Mouse (Mus musculus) heart, embryonic 15.5 days (tissue): ENCODE measurements around the gene Ssxb10. TPM values are rescaled to one million over a fixed set of nuclear protein-coding genes. Genes with fewer than 3 reads are reported as not detected.
"Not testable (repeated sequence)": the region's sequence is repeated elsewhere in the genome, so short reads cannot be mapped to it uniquely, and the experiment has no call there.

Source experiments
- ATAC-seq: fragments of 200-750 bp; cut with Nextera tagmentation; replicated peaks from 2 replicates; pipeline ENCODE4 v1.8.0; 2017; ENCODE audit warnings: low read depth, moderate TSS enrichment; ENCODE audit not compliant: insufficient number of reproducible peaks, insufficient read depth, low FRiP score
- H3K27ac ChIP-seq: fragments of 300-500 bp; sonication (generic); 2 replicates; pipeline ENCODE4 v1.5.1; 2015; ENCODE audit warnings: mild to moderate bottlenecking, inconsistent platforms
- H3K27me3 ChIP-seq: fragments of 300-500 bp; sonication (generic); 2 replicates; pipeline ENCODE4 v1.6.1; 2015; ENCODE audit warnings: inconsistent platforms
- H3K36me3 ChIP-seq: fragments of 300-500 bp; sonication (generic); 2 replicates; pipeline ENCODE4 v1.6.1; 2015; ENCODE audit warnings: mild to moderate bottlenecking, inconsistent platforms
- H3K4me1 ChIP-seq: fragments of 300-500 bp; sonication (generic); replicated peaks from 2 replicates; pipeline ENCODE4 v1.6.1; 2015; ENCODE audit warnings: inconsistent platforms
- H3K4me2 ChIP-seq: fragments of 300-500 bp; sonication (generic); 2 replicates; pipeline ENCODE4 v1.6.1; 2015; ENCODE audit warnings: inconsistent platforms, mild to moderate bottlenecking, moderate library complexity
- H3K4me3 ChIP-seq: fragments of 300-500 bp; sonication (generic); 2 replicates; pipeline ENCODE4 v1.5.1; 2015; ENCODE audit warnings: mild to moderate bottlenecking, inconsistent platforms
- H3K9ac ChIP-seq: fragments of 300-500 bp; sonication (generic); 2 replicates; pipeline ENCODE4 v1.6.1; 2015; ENCODE audit warnings: mild to moderate bottlenecking, inconsistent platforms
- H3K9me3 ChIP-seq: fragments of 300-500 bp; sonication (generic); replicated peaks from 2 replicates; pipeline ENCODE4 v1.6.1; 2016; ENCODE audit warnings: inconsistent platforms
- WGBS: fragments of 180-500 bp; shearing (Covaris S2); methylation state at CpG from one replicate; pipeline ENCODE4 v1.1.7; 2015; ENCODE audit warnings: mixed read lengths; 5-methylcytosine and 5-hydroxymethylcytosine counted together
- polyA plus RNA-seq: library from polyadenylated mRNA; unstranded; fragments of >200 nt; fragmentation: Nextera tagmentation; extraction: Ambion mirVana; gene quantifications from 2 replicates; pipeline ENCODE4 v1.2.1, GENCODE M21; 2015

Ssxb10 gene
- polyA plus RNA-seq, result not detected in 2 replicates

- WGBS, result 37% methylated on average over 2 of the region's 2 CpGs
- H3K27me3 ChIP-seq, result no peaks in the 10 kb centered on the region
- H3K4me3 ChIP-seq, result no peak within 1 kb of the TSS
- no peak within 1 kb of the TSS for H3K27ac ChIP-seq
- peaks cover 4% of the 10 kb centered on the region; the same call in 1 of the 2 replicates for H3K9me3 ChIP-seq
- ATAC-seq, result no peak
- no peaks in the 10 kb centered on the region for H3K4me1 ChIP-seq
- H3K4me2 ChIP-seq, result no peak within 1 kb of the TSS
- H3K36me3 ChIP-seq, result no peaks in the 10 kb centered on the region
- H3K9ac ChIP-seq, result no peak within 1 kb of the TSS
These were observed at the start of gene Ssxb10 for GRCm38 (mm10) chrX:8327124-8327523. TSS of gene Ssxb10 (plus strand) at chrX:8327424.

DNA sequence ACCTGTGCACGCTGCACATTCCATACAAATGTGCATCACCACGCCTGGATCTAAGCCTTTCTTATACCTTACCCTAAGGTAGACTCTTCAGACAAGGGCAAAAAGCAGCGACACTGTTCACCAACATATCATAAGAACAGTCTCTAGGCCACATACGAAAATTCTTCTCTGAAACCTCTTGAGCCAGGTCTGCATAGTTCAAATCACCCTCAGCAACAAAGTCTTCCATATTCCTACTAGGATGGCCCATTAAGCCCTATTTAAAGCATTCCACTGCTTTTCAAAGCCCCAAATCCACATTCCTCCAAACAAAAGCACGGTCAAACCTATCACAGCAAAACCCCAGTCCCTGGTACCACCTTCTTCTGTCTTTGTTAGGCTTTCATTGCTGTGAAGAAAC lies 38.6 kb upstream of the Ssxb10 start:
- Histone ChIP-seq H3K36me3 (no peaks in the 10 kb centered on the region), H3K4me3 (no peak overlapping the region), H3K4me2 (no peak overlapping the region), H3K27ac (no peak overlapping the region), H3K9ac (no peak overlapping the region), H3K27me3 (no peaks in the 10 kb centered on the region), H3K9me3 (no peaks in the 10 kb centered on the region), H3K4me1 (no peaks in the 10 kb centered on the region)
- ATAC-seq, result no peak
- WGBS, result 78% methylated on average over 5 of the region's 5 CpGs

GRCm38 (mm10) chrX:8309302-8309701 lies 17.9 kb upstream of the Ssxb10 start:
- Histone ChIP-seq H3K27ac (no peak overlapping the region), H3K9me3 (no peaks in the 10 kb centered on the region), H3K36me3 (no peaks in the 10 kb centered on the region), H3K4me1 (no peaks in the 10 kb centered on the region), H3K4me3 (no peak overlapping the region), H3K9ac (no peak overlapping the region), H3K27me3 (no peaks in the 10 kb centered on the region), H3K4me2 (no peak overlapping the region)
- no peak for ATAC-seq
- WGBS, result 50% methylated on average over 1 of the region's 1 CpGs

DNA sequence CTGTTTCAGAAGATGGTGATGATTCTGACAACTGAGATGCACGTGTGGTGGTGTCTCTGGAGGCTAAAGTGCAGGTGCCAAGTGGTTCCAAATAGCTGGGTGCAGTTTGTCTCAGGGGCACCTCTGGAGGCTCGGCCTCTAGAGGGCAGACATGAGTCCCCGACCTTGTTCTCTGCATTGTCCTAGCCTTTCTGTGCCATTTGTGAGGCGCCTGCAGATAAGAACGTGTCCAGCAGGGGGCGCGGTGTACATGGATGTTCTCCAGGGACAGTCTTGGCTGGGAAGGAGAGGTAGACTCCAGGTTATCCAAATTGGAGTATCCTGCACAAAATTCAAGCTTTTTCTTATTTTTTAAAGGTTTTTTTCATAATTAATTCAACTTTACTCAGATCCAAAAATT lies 12.3 kb upstream of the Ssxb10 start:
- 9% methylated on average over 7 of the region's 7 CpGs for WGBS
- H3K4me1 ChIP-seq, H3K9ac ChIP-seq, H3K27me3 ChIP-seq, ATAC-seq, H3K4me3 ChIP-seq, H3K4me2 ChIP-seq, H3K9me3 ChIP-seq, H3K36me3 ChIP-seq, H3K27ac ChIP-seq: not testable (repeated sequence)

GRCm38 (mm10) chrX:8366678-8367077 lies 39.5 kb downstream of the Ssxb10 start, which contains the start of gene Ssxb9:
TSS of gene Ssxb9 (plus strand) at chrX:8366978.
- not testable (repeated sequence) for H3K9ac ChIP-seq, H3K4me2 ChIP-seq, ATAC-seq, H3K4me3 ChIP-seq, H3K27ac ChIP-seq, H3K9me3 ChIP-seq, H3K27me3 ChIP-seq, H3K4me1 ChIP-seq, H3K36me3 ChIP-seq
- WGBS, result 20% methylated on average over 1 of the region's 1 CpGs

Other genes with a start within 250 kb of the Ssxb10 start
- gene Was, start 236.9 kb upstream of the Ssxb10 start, polyA plus RNA-seq, result 0.39 and 1.1 TPM in 2 replicates
- 22.3 and 25.2 TPM in 2 replicates for gene Wdr13, start 194.5 kb upstream of the Ssxb10 start, polyA plus RNA-seq
- 288 and 296 TPM in 2 replicates for gene Rbm3, start 181.5 kb upstream of the Ssxb10 start, polyA plus RNA-seq
- gene Tbc1d25, start 151.2 kb upstream of the Ssxb10 start, polyA plus RNA-seq, result 10.1 and 12.2 TPM in 2 replicates
- 27.9 and 30.8 TPM in 2 replicates for gene Ebp, start 133.9 kb upstream of the Ssxb10 start, polyA plus RNA-seq
- gene Porcn, start 120.9 kb upstream of the Ssxb10 start, polyA plus RNA-seq, result 2.6 and 4.7 TPM in 2 replicates
- gene Ftsj1, start 75.0 kb upstream of the Ssxb10 start, polyA plus RNA-seq, result 20.8 and 29.6 TPM in 2 replicates
- 16.3 and 20.3 TPM in 2 replicates for gene Slc38a5, start 56.3 kb upstream of the Ssxb10 start, polyA plus RNA-seq
- gene Ssxb9, start 39.6 kb downstream of the Ssxb10 start, polyA plus RNA-seq, result not detected in 2 replicates
- not detected in 2 replicates for gene Ssxb1, start 85.9 kb downstream of the Ssxb10 start, polyA plus RNA-seq
- not detected in 2 replicates for gene Ssxb2, start 134.3 kb downstream of the Ssxb10 start, polyA plus RNA-seq
- not detected in 2 replicates for gene Gm14459, start 197.5 kb downstream of the Ssxb10 start, polyA plus RNA-seq
- gene Ssxb6, start 220.8 kb downstream of the Ssxb10 start, polyA plus RNA-seq, result not detected in 2 replicates